Mouse (Mus musculus): ENCODE measurements around the gene Tcea3.

DNA sequence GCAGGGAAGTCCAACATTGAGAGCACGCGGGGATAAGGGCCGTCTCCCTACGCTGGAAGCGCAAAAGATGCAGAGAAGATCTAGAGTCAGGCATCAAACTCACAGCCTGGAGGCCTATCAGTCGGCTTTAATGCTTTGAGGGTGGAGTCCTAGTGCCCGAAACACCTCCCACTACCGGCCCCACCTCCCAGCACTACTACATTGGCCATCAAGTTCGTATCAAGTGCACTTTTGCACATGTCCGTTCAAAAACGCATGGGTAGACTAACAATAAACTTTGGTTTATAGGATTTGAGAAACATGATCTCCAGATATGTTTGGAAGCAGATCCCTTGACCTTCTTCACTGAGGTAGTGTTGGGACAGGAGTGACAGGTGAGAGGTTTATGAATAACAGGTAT lies 62.3 kb downstream of the Tcea3 start:
- no peak for TF ChIP-seq POLR2A (IDR thresholded peaks at IDR 0.05; ENCODE audit: insufficient read depth, low read length)
- no peak for TF ChIP-seq EP300 (IDR thresholded peaks at IDR 0.05; ENCODE audit: insufficient read depth, low read depth, low read length)
- TF ChIP-seq CTCF (IDR thresholded peaks at IDR 0.05; ENCODE audit: low read depth, low read length), result no peak
